17 mouse cellular contexts compared by ENCODE assay signal in the genomic region with DNA sequence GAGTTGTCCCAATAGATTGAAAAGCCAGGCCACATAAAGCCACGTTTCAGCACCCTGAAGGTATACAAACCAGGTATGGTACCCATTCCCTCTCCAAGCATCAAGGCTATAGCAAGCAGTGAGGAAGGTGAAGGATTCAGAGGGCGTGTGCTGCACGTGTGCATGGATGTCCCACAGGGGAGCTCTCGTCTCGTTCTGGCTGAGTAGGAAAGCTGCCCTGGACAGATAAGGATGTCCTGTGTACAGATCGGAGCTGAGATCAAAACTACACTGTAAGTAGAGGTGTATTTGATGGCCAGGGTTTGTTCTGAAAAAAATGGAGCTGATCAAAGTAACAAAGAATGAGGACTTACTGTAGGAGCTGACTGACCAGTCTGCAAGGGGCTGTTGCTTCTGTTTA.
"Had no signal": no experiment of that assay in that cellular context is flagged by ENCODE, and none has a peak within 500 bp of the region (broad histone marks: within the 10 kb centered on the region; RNA-seq: fewer than 3 reads in every experiment).

No protein-coding gene starts in this region.

- H3K9me3 ChIP-seq: limb, embryonic 13.5 days; midbrain, embryonic 10.5 days; neural tube, embryonic 15.5 days had no signal

- H3K4me3 ChIP-seq: limb, embryonic 13.5 days; midbrain, embryonic 10.5 days; myocyte; neural tube, embryonic 15.5 days had no signal

- ATAC-seq: hindbrain, embryonic 16.5 days; inflammation-experienced regulatory T-cells, adult 6 months; intestine, postnatal 0 days had no signal

- DNase-seq: kidney, adult 8-10 months; kidney, postnatal 25 days; layer of hippocampus, adult 9-11 months; layer of hippocampus, postnatal 36 days; left cerebral cortex, postnatal 4 days; lung, embryonic 14.5 days; midbrain, embryonic 14.5 days; right cerebral cortex, adult 18-20 months; right cerebral cortex, postnatal 25 days; thymus, postnatal 4 days had no signal

- H3K4me2 ChIP-seq: limb, embryonic 13.5 days; lung, embryonic 14.5 days; neural tube, embryonic 15.5 days had no signal

- H3K9ac ChIP-seq: limb, embryonic 13.5 days; lung, embryonic 14.5 days; neural tube, embryonic 15.5 days had no signal

- H3K27ac ChIP-seq: limb, embryonic 13.5 days; midbrain, embryonic 10.5 days; neural tube, embryonic 15.5 days had no signal

- H3K27me3 ChIP-seq: limb, embryonic 13.5 days; neural tube, embryonic 15.5 days had no signal

- H3K4me1 ChIP-seq: limb, embryonic 13.5 days had no signal
